Mouse (Mus musculus) neutrophil, adult 59 days (primary cell): ENCODE results near the gene Rps15. TPM values are rescaled to one million over a fixed set of nuclear protein-coding genes. Genes with fewer than 3 reads are reported as not detected.

Experiments used
- total RNA-seq, 2 experiments: library from RNA; stranded (reverse); gene quantifications; 1 replicate in 1 of 2; 2 replicates in 1 of 2; pipeline ENCODE4 v1.2.4; 2023

Rps15 gene
- total RNA-seq, result 100 to 1,000 TPM; 825 to 854 TPM

GRCm38 (mm10) chr10:80292251-80293146 lies at the start of gene Rps15:
Rps15 (plus strand) TSS chr10:80292453.

GRCm38 (mm10) chr10:80248971-80249640 lies 43.1 kb upstream of the Rps15 start, which contains the start of gene Ndufs7:
Ndufs7 (plus strand) TSS chr10:80249121.

GRCm38 (mm10) chr10:80260642-80261584 lies 31.3 kb upstream of the Rps15 start, which contains the start of the genes Gamt and Dazap1:
Gamt (minus strand) TSS chr10:80261012.
Dazap1 (plus strand) TSS chr10:80261486.

DNA sequence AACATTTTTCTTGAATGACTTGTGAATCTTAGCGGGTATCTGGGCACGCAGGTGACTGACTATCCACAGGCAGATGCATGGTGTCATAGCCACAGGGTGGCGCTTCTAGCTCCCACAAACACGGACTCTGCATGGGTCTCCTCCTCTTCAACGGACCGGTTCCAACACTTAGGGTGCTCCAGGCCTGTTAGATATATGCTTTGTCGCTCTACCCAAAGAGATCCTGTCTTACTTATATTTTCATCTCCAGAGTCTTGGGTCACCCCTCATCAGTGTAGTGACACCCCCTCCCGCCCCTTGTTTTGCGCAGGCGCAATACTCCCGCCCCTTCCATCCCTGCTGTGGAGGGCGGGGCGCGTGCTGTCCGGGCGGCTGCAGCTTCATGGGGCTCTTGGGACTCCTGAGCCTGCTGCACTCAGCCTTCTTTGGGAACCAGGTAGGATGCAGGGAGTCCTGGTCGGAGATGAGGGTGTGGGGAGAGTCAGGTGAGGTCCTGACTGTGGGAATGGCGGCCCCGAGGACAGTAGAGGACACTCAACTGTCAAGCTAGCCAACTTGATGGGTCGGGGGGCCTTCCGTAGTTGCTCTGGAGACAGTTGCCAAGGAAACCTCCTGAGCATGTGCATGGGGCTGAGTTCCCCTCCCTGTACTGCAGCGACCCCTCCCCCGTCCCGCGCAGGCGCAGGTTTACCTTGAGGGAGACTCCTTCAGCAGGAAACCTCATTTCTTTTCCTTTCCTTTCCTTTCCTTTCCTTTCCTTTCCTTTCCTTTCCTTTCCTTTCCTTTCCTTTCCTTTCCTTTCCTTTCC lies 3.6 kb downstream of the Rps15 start, which contains the start of gene Apc2:
Gene Apc2, plus strand, starts transcription at position 360 of the 808 bp plus-strand sequence.

GRCm38 (mm10) chr10:80320340-80320760 lies 28.1 kb downstream of the Rps15 start, which contains the start of gene 2310011J03Rik:
2310011J03Rik (minus strand) TSS chr10:80320537.

GRCm38 (mm10) chr10:80329273-80330081 lies 37.2 kb downstream of the Rps15 start, which contains the start of the genes Pcsk4 and Reep6:
Pcsk4 (minus strand) TSS chr10:80329498.
Reep6 (plus strand) TSS chr10:80329953.

Other genes starting within 250 kb of the Rps15 start
- gene Gpx4, start 245.3 kb upstream of the Rps15 start, total RNA-seq, result 100 to 1,000 TPM; 269 to 306 TPM
- gene Sbno2, start 186.9 kb upstream of the Rps15 start, total RNA-seq, result 100 to 1,000 TPM; 141 to 163 TPM
- 100 to 1,000 TPM; 183 to 187 TPM for gene Stk11, start 176.7 kb upstream of the Rps15 start, total RNA-seq
- 100 to 1,000 TPM; 108 to 123 TPM for gene Atp5d, start 153.8 kb upstream of the Rps15 start, total RNA-seq
- gene Cbarp, start 151.6 kb upstream of the Rps15 start, total RNA-seq, result 1 to 10 TPM; 1.2 to 1.4 TPM
- 100 to 1,000 TPM; 221 to 226 TPM for gene Midn, start 144.2 kb upstream of the Rps15 start, total RNA-seq
- gene Cirbp, start 126.5 kb upstream of the Rps15 start, total RNA-seq, result 10 to 100 TPM; 41.6 to 50.1 TPM
- gene 1600002K03Rik, start 119.5 kb upstream of the Rps15 start, total RNA-seq, result 1 to 10 TPM; 5.1 to 7.1 TPM
- not detected for gene Efna2, start 113.0 kb upstream of the Rps15 start, total RNA-seq
- gene Mum1, start 66.0 kb upstream of the Rps15 start, total RNA-seq, result 10 to 100 TPM; 27.7 to 35.4 TPM
- 10 to 100 TPM; 57.5 to 61.4 TPM for gene Ndufs7, start 43.3 kb upstream of the Rps15 start, total RNA-seq
- gene Gamt, start 31.4 kb upstream of the Rps15 start, total RNA-seq, result 1 to 10 TPM; 5.3 to 7.9 TPM
- gene Dazap1, start 31.0 kb upstream of the Rps15 start, total RNA-seq, result 10 to 100 TPM; 92.4 to 98.1 TPM
- not detected for gene Apc2, start 3.5 kb downstream of the Rps15 start, total RNA-seq
- 10 to 100 TPM; 27.3 to 33.6 TPM for gene 2310011J03Rik, start 28.1 kb downstream of the Rps15 start, total RNA-seq
- under 1 TPM in 1 of 2 experiments, not detected in 1; 0.60 TPM for gene Pcsk4, start 37.0 kb downstream of the Rps15 start, total RNA-seq
- gene Reep6, start 37.5 kb downstream of the Rps15 start, total RNA-seq, result 1 to 10 TPM; 1.0 to 1.7 TPM
- under 1 TPM in 1 of 2 experiments, not detected in 1; 0.71 TPM for gene Adamtsl5, start 56.0 kb downstream of the Rps15 start, total RNA-seq
- not detected for gene Plk5, start 64.0 kb downstream of the Rps15 start, total RNA-seq
- 1 to 10 TPM; 2.2 to 4.0 TPM for gene Mex3d, start 95.2 kb downstream of the Rps15 start, total RNA-seq
- 10 to 100 TPM; 51.7 to 52.3 TPM for gene Mbd3, start 107.1 kb downstream of the Rps15 start, total RNA-seq
- 10 to 100 TPM; 90.5 to 97.7 TPM for gene Uqcr11, start 114.4 kb downstream of the Rps15 start, total RNA-seq
- gene Tcf3, start 141.2 kb downstream of the Rps15 start, total RNA-seq, result 10 to 100 TPM; 52.0 to 52.8 TPM
- not detected for gene Onecut3, start 202.4 kb downstream of the Rps15 start, total RNA-seq
- not detected for gene Atp8b3, start 246.7 kb downstream of the Rps15 start, total RNA-seq